Mouse (Mus musculus): ENCODE measurements around the gene Gspt1. TPM values are rescaled to one million over a fixed set of nuclear protein-coding genes. Genes with fewer than 3 reads are reported as not detected.

Gspt1 gene
- polyA plus RNA-seq, 1 experiment from 2014 or later, result 47.3 TPM

- no peak for TF ChIP-seq CTCF (IDR thresholded peaks at IDR 0.05; ENCODE audit: low read depth)
- H3K4me1 ChIP-seq (replicated peaks; ENCODE audit: control insufficient read depth, insufficient read depth, low read length), result no peaks in the 10 kb centered on the region
- H3K36me3 ChIP-seq (ENCODE audit: control insufficient read depth, insufficient read depth), result no peaks in the 10 kb centered on the region
- no peak overlapping the region for H3K27ac ChIP-seq (ENCODE audit: low read depth, low read length)
- WGBS, result 71% methylated on average over 2 of the region's 2 CpGs
- no peak overlapping the region for H3K4me2 ChIP-seq (replicated peaks; ENCODE audit: low read depth)
- H3K27me3 ChIP-seq (replicated peaks; ENCODE audit: control insufficient read depth, insufficient read depth, low read length), result no peaks in the 10 kb centered on the region
- no peak overlapping the region for H3K4me3 ChIP-seq (ENCODE audit: low read depth, low read length)
- no peak overlapping the region for H3K9ac ChIP-seq (ENCODE audit: low read depth, low read length)
- no peak for ATAC-seq
- H3K9me3 ChIP-seq (ENCODE audit: control insufficient read depth), result peaks cover 7% of the 10 kb centered on the region; the same call in 1 of the 2 replicates
Observed at GRCm38 (mm10) chr16:11284881-11285280, 30.8 kb upstream of the Gspt1 start.

- no peak for TF ChIP-seq CTCF (IDR thresholded peaks at IDR 0.05; ENCODE audit: low read depth)
- no peak for ATAC-seq
- Histone ChIP-seq H3K4me2 (replicated peaks; ENCODE audit: low read depth) (no peak overlapping the region), H3K9me3 (ENCODE audit: control insufficient read depth) (no peaks in the 10 kb centered on the region), H3K27ac (ENCODE audit: low read depth, low read length) (no peak overlapping the region), H3K4me1 (replicated peaks; ENCODE audit: control insufficient read depth, insufficient read depth, low read length) (no peaks in the 10 kb centered on the region), H3K27me3 (replicated peaks; ENCODE audit: control insufficient read depth, insufficient read depth, low read length) (no peaks in the 10 kb centered on the region), H3K9ac (ENCODE audit: low read depth, low read length) (no peak overlapping the region), H3K4me3 (ENCODE audit: low read depth, low read length) (no peak overlapping the region), H3K36me3 (ENCODE audit: control insufficient read depth, insufficient read depth) (no peaks in the 10 kb centered on the region)
- WGBS, result 73% methylated on average over 5 of the region's 5 CpGs
Observed at GRCm38 (mm10) chr16:11282655-11283232, 28.6 kb upstream of the Gspt1 start.

- 53% methylated on average over 6 of the region's 6 CpGs for WGBS
- H3K27me3 ChIP-seq (replicated peaks; ENCODE audit: control insufficient read depth, insufficient read depth, low read length), result no peaks in the 10 kb centered on the region
- H3K4me1 ChIP-seq (replicated peaks; ENCODE audit: control insufficient read depth, insufficient read depth, low read length), result no peaks in the 10 kb centered on the region
- ATAC-seq, result no peak
- no peaks in the 10 kb centered on the region for H3K9me3 ChIP-seq (ENCODE audit: control insufficient read depth)
- no peaks in the 10 kb centered on the region for H3K36me3 ChIP-seq (ENCODE audit: control insufficient read depth, insufficient read depth)
- no peak overlapping the region for H3K4me3 ChIP-seq (ENCODE audit: low read depth, low read length)
- no peak overlapping the region for H3K4me2 ChIP-seq (replicated peaks; ENCODE audit: low read depth)
- H3K9ac ChIP-seq (ENCODE audit: low read depth, low read length), result no peak overlapping the region
- H3K27ac ChIP-seq (ENCODE audit: low read depth, low read length), result no peak overlapping the region
- TF ChIP-seq CTCF (IDR thresholded peaks at IDR 0.05; ENCODE audit: low read depth), result no peak
Observed at GRCm38 (mm10) chr16:11278778-11279177, 24.7 kb upstream of the Gspt1 start.

- Histone ChIP-seq H3K9me3 (ENCODE audit: control insufficient read depth) (no peaks in the 10 kb centered on the region), H3K27me3 (replicated peaks; ENCODE audit: control insufficient read depth, insufficient read depth, low read length) (no peaks in the 10 kb centered on the region), H3K27ac (ENCODE audit: low read depth, low read length) (no peak overlapping the region), H3K4me3 (ENCODE audit: low read depth, low read length) (no peak overlapping the region), H3K4me2 (replicated peaks; ENCODE audit: low read depth) (no peak overlapping the region), H3K4me1 (replicated peaks; ENCODE audit: control insufficient read depth, insufficient read depth, low read length) (no peaks in the 10 kb centered on the region), H3K9ac (ENCODE audit: low read depth, low read length) (no peak overlapping the region), H3K36me3 (ENCODE audit: control insufficient read depth, insufficient read depth) (no peaks in the 10 kb centered on the region)
- TF ChIP-seq CTCF (IDR thresholded peaks at IDR 0.05; ENCODE audit: low read depth), result no peak
- 73% methylated on average over 3 of the region's 3 CpGs for WGBS
- ATAC-seq, result no peak
Observed at GRCm38 (mm10) chr16:11276888-11277287, 22.8 kb upstream of the Gspt1 start.

- Histone ChIP-seq H3K9ac (ENCODE audit: low read depth, low read length) (no peak overlapping the region), H3K9me3 (ENCODE audit: control insufficient read depth) (no peaks in the 10 kb centered on the region), H3K4me1 (replicated peaks; ENCODE audit: control insufficient read depth, insufficient read depth, low read length) (no peaks in the 10 kb centered on the region), H3K36me3 (ENCODE audit: control insufficient read depth, insufficient read depth) (no peaks in the 10 kb centered on the region), H3K27ac (ENCODE audit: low read depth, low read length) (no peak overlapping the region), H3K4me2 (replicated peaks; ENCODE audit: low read depth) (no peak overlapping the region), H3K4me3 (ENCODE audit: low read depth, low read length) (no peak overlapping the region), H3K27me3 (replicated peaks; ENCODE audit: control insufficient read depth, insufficient read depth, low read length) (no peaks in the 10 kb centered on the region)
- no peak for ATAC-seq
- TF ChIP-seq CTCF (IDR thresholded peaks at IDR 0.05; ENCODE audit: low read depth), result no peak
Observed at GRCm38 (mm10) chr16:11271073-11271472, 16.9 kb upstream of the Gspt1 start.

GRCm38 (mm10) chr16:11270642-11271041, 16.5 kb upstream of the Gspt1 start:
- no peak for ATAC-seq
- TF ChIP-seq CTCF (IDR thresholded peaks at IDR 0.05; ENCODE audit: low read depth), result no peak
- H3K4me2 ChIP-seq (replicated peaks; ENCODE audit: low read depth), result no peak overlapping the region
- H3K4me3 ChIP-seq (ENCODE audit: low read depth, low read length), result no peak overlapping the region
- WGBS, result 88% methylated on average over 2 of the region's 2 CpGs
- no peak overlapping the region for H3K27ac ChIP-seq (ENCODE audit: low read depth, low read length)
- H3K36me3 ChIP-seq (ENCODE audit: control insufficient read depth, insufficient read depth), result no peaks in the 10 kb centered on the region
- H3K27me3 ChIP-seq (replicated peaks; ENCODE audit: control insufficient read depth, insufficient read depth, low read length), result no peaks in the 10 kb centered on the region
- no peaks in the 10 kb centered on the region for H3K9me3 ChIP-seq (ENCODE audit: control insufficient read depth)
- no peaks in the 10 kb centered on the region for H3K4me1 ChIP-seq (replicated peaks; ENCODE audit: control insufficient read depth, insufficient read depth, low read length)
- no peak overlapping the region for H3K9ac ChIP-seq (ENCODE audit: low read depth, low read length)

- H3K27me3 ChIP-seq (replicated peaks; ENCODE audit: control insufficient read depth, insufficient read depth, low read length), result no peaks in the 10 kb centered on the region
- ATAC-seq, result no peak
- WGBS, result 36% methylated on average over 6 of the region's 6 CpGs
- TF ChIP-seq CTCF (IDR thresholded peaks at IDR 0.05; ENCODE audit: low read depth), result no peak
- H3K4me2 ChIP-seq (replicated peaks; ENCODE audit: low read depth), result no peak overlapping the region
- H3K9ac ChIP-seq (ENCODE audit: low read depth, low read length), result no peak overlapping the region
- H3K27ac ChIP-seq (ENCODE audit: low read depth, low read length), result no peak overlapping the region
- no peaks in the 10 kb centered on the region for H3K9me3 ChIP-seq (ENCODE audit: control insufficient read depth)
- H3K4me1 ChIP-seq (replicated peaks; ENCODE audit: control insufficient read depth, insufficient read depth, low read length), result no peaks in the 10 kb centered on the region
- no peaks in the 10 kb centered on the region for H3K36me3 ChIP-seq (ENCODE audit: control insufficient read depth, insufficient read depth)
- H3K4me3 ChIP-seq (ENCODE audit: low read depth, low read length), result no peak overlapping the region
Observed at GRCm38 (mm10) chr16:11269808-11270207, 15.7 kb upstream of the Gspt1 start.

Measured in intestine, postnatal 0 days (tissue).